Mouse (Mus musculus) liver, adult (tissue): Measurements from ENCODE around the gene Col1a1.

Source experiments
- GATA4 ChIP-seq: IDR thresholded peaks from 2 replicates; pipeline ENCODE4 v1.6.1; 2014; ENCODE audit warnings: mild to moderate bottlenecking, low read length; ENCODE audit not compliant: insufficient replicate concordance

The Col1a1 gene

GRCm38 (mm10) chr11:94929599-94929998, 6.4 kb upstream of the Col1a1 start:
- no peak for TF ChIP-seq GATA4

GRCm38 (mm10) chr11:94930151-94930550, 5.9 kb upstream of the Col1a1 start:
- TF ChIP-seq GATA4 = no peak

- no peak for TF ChIP-seq GATA4
These were observed 2.4 kb upstream of the Col1a1 start for GRCm38 (mm10) chr11:94933584-94933983.

- TF ChIP-seq GATA4 = no peak
These were observed 1.5 kb upstream of the Col1a1 start for GRCm38 (mm10) chr11:94934526-94934925.

- TF ChIP-seq GATA4 = no peak
These were observed 849 bp downstream of the Col1a1 start for GRCm38 (mm10) chr11:94936851-94937295.

- TF ChIP-seq GATA4 = no peak
These were observed 1.3 kb downstream of the Col1a1 start for GRCm38 (mm10) chr11:94937335-94937781.

- no peak for TF ChIP-seq GATA4
These were observed 1.8 kb downstream of the Col1a1 start for GRCm38 (mm10) chr11:94937787-94938186.

- no peak for TF ChIP-seq GATA4
These were observed 2.3 kb downstream of the Col1a1 start for GRCm38 (mm10) chr11:94938296-94938695.

GRCm38 (mm10) chr11:94939280-94939679, 3.3 kb downstream of the Col1a1 start:
- no peak for TF ChIP-seq GATA4

GRCm38 (mm10) chr11:94941121-94941520, 5.1 kb downstream of the Col1a1 start:
- TF ChIP-seq GATA4 = no peak

- no peak for TF ChIP-seq GATA4
These were observed 5.8 kb downstream of the Col1a1 start for GRCm38 (mm10) chr11:94941776-94942175.

GRCm38 (mm10) chr11:94942282-94943023, 6.4 kb downstream of the Col1a1 start:
- no peak for TF ChIP-seq GATA4

- TF ChIP-seq GATA4 = no peak
These were observed 7.0 kb downstream of the Col1a1 start for GRCm38 (mm10) chr11:94943054-94943453.

GRCm38 (mm10) chr11:94944295-94944694, 8.3 kb downstream of the Col1a1 start:
- no peak for TF ChIP-seq GATA4

GRCm38 (mm10) chr11:94945236-94945635, 9.2 kb downstream of the Col1a1 start:
- no peak for TF ChIP-seq GATA4

GRCm38 (mm10) chr11:94952169-94952568, 16.1 kb downstream of the Col1a1 start:
- TF ChIP-seq GATA4 = no peak

GRCm38 (mm10) chr11:94955103-94955502, 19.1 kb downstream of the Col1a1 start:
- TF ChIP-seq GATA4 = no peak
